Mouse (Mus musculus): ENCODE results near the gene Ucma.

DNA sequence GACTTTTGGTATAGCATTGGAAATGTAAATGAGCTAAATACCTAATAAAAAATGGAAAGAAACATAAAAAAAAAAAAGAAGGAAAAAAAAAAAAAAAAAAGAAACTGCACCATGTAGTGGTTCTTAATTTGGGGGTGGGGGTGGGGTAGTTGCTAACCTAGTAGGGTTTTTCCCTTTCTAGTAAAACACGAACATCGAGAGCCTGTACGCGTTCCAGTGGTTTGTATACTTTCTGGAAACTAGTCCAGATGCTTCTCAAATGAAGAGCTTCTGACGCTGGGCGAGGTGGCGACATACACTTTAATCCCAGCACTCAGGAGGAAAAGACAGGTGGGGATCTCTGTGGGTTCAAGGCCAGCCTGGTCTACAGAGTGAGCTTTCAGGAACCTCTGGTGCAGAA, 41.0 kb downstream of the Ucma start:
- TF ChIP-seq CTCF (IDR thresholded peaks at IDR 0.05; ENCODE audit: insufficient read depth, low read depth, low read length): no peak
- TF ChIP-seq POLR2A (IDR thresholded peaks at IDR 0.05; ENCODE audit: insufficient read depth, low read depth, low read length): no peak
